Mouse (Mus musculus): Measurements from ENCODE around the gene Myf5. TPM values are rescaled to one million over a fixed set of nuclear protein-coding genes. Genes with fewer than 3 reads are reported as not detected.

Myf5 gene
- polyA plus RNA-seq (2015; fragmentation: Nextera tagmentation; extraction: Ambion mirVana), result 0.31 and 0.35 TPM in 2 replicates

GRCm38 (mm10) chr10:107485870-107486269 lies at the start of gene Myf5:
Gene Myf5 (minus strand): TSS chr10:107486134.
- Histone ChIP-seq H3K9me3 (replicated peaks) (no peaks in the 10 kb centered on the region), H3K27ac (no peak within 1 kb of the TSS), H3K9ac (no peak within 1 kb of the TSS), H3K27me3 (no peaks in the 10 kb centered on the region), H3K4me1 (replicated peaks) (no peaks in the 10 kb centered on the region), H3K4me3 (replicated peaks) (no peak within 1 kb of the TSS), H3K36me3 (no peaks in the 10 kb centered on the region), H3K4me2 (no peak within 1 kb of the TSS)
- WGBS (ENCODE audit: insufficient replicate concordance), result 58% methylated on average over 8 of the region's 8 CpGs
- DNase-seq, result no peak
- ATAC-seq (ENCODE audit: low read depth), result no peak

- no peak overlapping the region for H3K4me3 ChIP-seq (replicated peaks)
- H3K36me3 ChIP-seq, result no peaks in the 10 kb centered on the region
- no peak for DNase-seq
- WGBS (ENCODE audit: insufficient replicate concordance), result 35% methylated on average over 1 of the region's 1 CpGs
- no peaks in the 10 kb centered on the region for H3K9me3 ChIP-seq (replicated peaks)
- ATAC-seq (ENCODE audit: low read depth), result no peak
- H3K9ac ChIP-seq, result no peak overlapping the region
- no peaks in the 10 kb centered on the region for H3K4me1 ChIP-seq (replicated peaks)
- no peak overlapping the region for H3K27ac ChIP-seq
- no peaks in the 10 kb centered on the region for H3K27me3 ChIP-seq
- H3K4me2 ChIP-seq, result no peak overlapping the region
These were observed 42.8 kb upstream of the Myf5 start for GRCm38 (mm10) chr10:107528758-107529157.

GRCm38 (mm10) chr10:107519216-107519615 lies 33.3 kb upstream of the Myf5 start:
- Histone ChIP-seq H3K4me2 (no peak overlapping the region), H3K9ac (no peak overlapping the region), H3K27ac (no peak overlapping the region), H3K27me3 (no peaks in the 10 kb centered on the region), H3K36me3 (no peaks in the 10 kb centered on the region), H3K4me3 (replicated peaks) (no peak overlapping the region), H3K4me1 (replicated peaks) (no peaks in the 10 kb centered on the region), H3K9me3 (replicated peaks) (no peaks in the 10 kb centered on the region)
- DNase-seq (no peak), ATAC-seq (ENCODE audit: low read depth) (no peak)
- WGBS (ENCODE audit: insufficient replicate concordance), result 55% methylated on average over 5 of the region's 5 CpGs

- H3K4me3 ChIP-seq (replicated peaks), result no peak overlapping the region
- no peaks in the 10 kb centered on the region for H3K4me1 ChIP-seq (replicated peaks)
- H3K9me3 ChIP-seq (replicated peaks), result no peaks in the 10 kb centered on the region
- DNase-seq, result no peak
- no peak for ATAC-seq (ENCODE audit: low read depth)
- 65% methylated on average over 7 of the region's 7 CpGs for WGBS (ENCODE audit: insufficient replicate concordance)
- H3K27me3 ChIP-seq, result no peaks in the 10 kb centered on the region
- no peak overlapping the region for H3K9ac ChIP-seq
- H3K4me2 ChIP-seq, result no peak overlapping the region
- no peak overlapping the region for H3K27ac ChIP-seq
- H3K36me3 ChIP-seq, result no peaks in the 10 kb centered on the region
These were observed 30.7 kb upstream of the Myf5 start for GRCm38 (mm10) chr10:107516641-107517040.

- WGBS (ENCODE audit: insufficient replicate concordance), result 73% methylated on average over 7 of the region's 7 CpGs
- no peaks in the 10 kb centered on the region for H3K27me3 ChIP-seq
- no peaks in the 10 kb centered on the region for H3K4me1 ChIP-seq (replicated peaks)
- no peak for ATAC-seq (ENCODE audit: low read depth)
- H3K36me3 ChIP-seq, result no peaks in the 10 kb centered on the region
- no peak overlapping the region for H3K4me2 ChIP-seq
- no peak overlapping the region for H3K27ac ChIP-seq
- H3K4me3 ChIP-seq (replicated peaks), result no peak overlapping the region
- no peak overlapping the region for H3K9ac ChIP-seq
- no peak for DNase-seq
- H3K9me3 ChIP-seq (replicated peaks), result no peaks in the 10 kb centered on the region
These were observed 28.8 kb upstream of the Myf5 start for GRCm38 (mm10) chr10:107514735-107515134.

GRCm38 (mm10) chr10:107506397-107506796 lies 20.5 kb upstream of the Myf5 start:
- Histone ChIP-seq H3K4me2 (no peak overlapping the region), H3K27me3 (no peaks in the 10 kb centered on the region), H3K27ac (no peak overlapping the region), H3K9me3 (replicated peaks) (no peaks in the 10 kb centered on the region; the same call in 1 of the 2 replicates), H3K9ac (no peak overlapping the region), H3K36me3 (no peaks in the 10 kb centered on the region), H3K4me1 (replicated peaks) (no peaks in the 10 kb centered on the region), H3K4me3 (replicated peaks) (no peak overlapping the region)
- DNase-seq (no peak), ATAC-seq (ENCODE audit: low read depth) (no peak)
- 59% methylated on average over 2 of the region's 2 CpGs for WGBS (ENCODE audit: insufficient replicate concordance)

GRCm38 (mm10) chr10:107503430-107503829 lies 17.5 kb upstream of the Myf5 start:
- H3K27me3 ChIP-seq, result no peaks in the 10 kb centered on the region
- H3K4me1 ChIP-seq (replicated peaks), result no peaks in the 10 kb centered on the region
- no peaks in the 10 kb centered on the region for H3K36me3 ChIP-seq
- H3K27ac ChIP-seq, result no peak overlapping the region
- H3K9ac ChIP-seq, result no peak overlapping the region
- ATAC-seq (ENCODE audit: low read depth) (no peak), DNase-seq (no peak)
- no peak overlapping the region for H3K4me3 ChIP-seq (replicated peaks)
- no peaks in the 10 kb centered on the region; the same call in 1 of the 2 replicates for H3K9me3 ChIP-seq (replicated peaks)
- no peak overlapping the region for H3K4me2 ChIP-seq
- WGBS (ENCODE audit: insufficient replicate concordance), result 57% methylated on average over 4 of the region's 4 CpGs

- H3K4me3 ChIP-seq (replicated peaks), result no peak overlapping the region
- WGBS (ENCODE audit: insufficient replicate concordance), result 68% methylated on average over 7 of the region's 7 CpGs
- H3K27ac ChIP-seq, result no peak overlapping the region
- no peak for DNase-seq
- no peaks in the 10 kb centered on the region; the same call in 1 of the 2 replicates for H3K9me3 ChIP-seq (replicated peaks)
- H3K4me2 ChIP-seq, result no peak overlapping the region
- ATAC-seq (ENCODE audit: low read depth), result no peak
- H3K4me1 ChIP-seq (replicated peaks), result no peaks in the 10 kb centered on the region
- no peaks in the 10 kb centered on the region for H3K27me3 ChIP-seq
- H3K36me3 ChIP-seq, result no peaks in the 10 kb centered on the region
- H3K9ac ChIP-seq, result no peak overlapping the region
These were observed 16.3 kb upstream of the Myf5 start for GRCm38 (mm10) chr10:107502193-107502592.

GRCm38 (mm10) chr10:107499656-107500055 lies 13.7 kb upstream of the Myf5 start:
- Histone ChIP-seq H3K27ac (no peak overlapping the region), H3K36me3 (no peaks in the 10 kb centered on the region), H3K27me3 (no peaks in the 10 kb centered on the region), H3K9me3 (replicated peaks) (no peaks in the 10 kb centered on the region), H3K4me1 (replicated peaks) (no peaks in the 10 kb centered on the region), H3K4me3 (replicated peaks) (no peak overlapping the region), H3K9ac (no peak overlapping the region), H3K4me2 (no peak overlapping the region)
- DNase-seq (no peak), ATAC-seq (ENCODE audit: low read depth) (no peak)
- 65% methylated on average over 7 of the region's 7 CpGs for WGBS (ENCODE audit: insufficient replicate concordance)

GRCm38 (mm10) chr10:107496402-107496801 lies 10.5 kb upstream of the Myf5 start:
- no peak overlapping the region for H3K4me3 ChIP-seq (replicated peaks)
- H3K27ac ChIP-seq, result no peak overlapping the region
- no peaks in the 10 kb centered on the region for H3K4me1 ChIP-seq (replicated peaks)
- DNase-seq, result no peak
- no peaks in the 10 kb centered on the region for H3K9me3 ChIP-seq (replicated peaks)
- no peaks in the 10 kb centered on the region for H3K27me3 ChIP-seq
- no peak overlapping the region for H3K4me2 ChIP-seq
- no peak for ATAC-seq (ENCODE audit: low read depth)
- H3K9ac ChIP-seq, result no peak overlapping the region
- 38% methylated on average over 1 of the region's 1 CpGs for WGBS (ENCODE audit: insufficient replicate concordance)
- H3K36me3 ChIP-seq, result no peaks in the 10 kb centered on the region

GRCm38 (mm10) chr10:107494568-107494967 lies 8.6 kb upstream of the Myf5 start, which contains the start of gene Myf6:
Gene Myf6 (minus strand): TSS chr10:107494737.
- ATAC-seq (ENCODE audit: low read depth), result no peak
- Histone ChIP-seq H3K27ac (no peak within 1 kb of the TSS), H3K4me1 (replicated peaks) (no peaks in the 10 kb centered on the region), H3K9me3 (replicated peaks) (no peaks in the 10 kb centered on the region), H3K9ac (no peak within 1 kb of the TSS), H3K4me2 (no peak within 1 kb of the TSS), H3K36me3 (no peaks in the 10 kb centered on the region), H3K4me3 (replicated peaks) (no peak within 1 kb of the TSS), H3K27me3 (no peaks in the 10 kb centered on the region)
- no peak for DNase-seq
- 78% methylated on average over 6 of the region's 6 CpGs for WGBS (ENCODE audit: insufficient replicate concordance)

GRCm38 (mm10) chr10:107493580-107494474 lies 7.9 kb upstream of the Myf5 start:
- Histone ChIP-seq H3K36me3 (no peaks in the 10 kb centered on the region), H3K4me2 (no peak overlapping the region), H3K27me3 (no peaks in the 10 kb centered on the region), H3K4me1 (replicated peaks) (no peaks in the 10 kb centered on the region), H3K9ac (no peak overlapping the region), H3K9me3 (replicated peaks) (no peaks in the 10 kb centered on the region), H3K27ac (no peak overlapping the region), H3K4me3 (replicated peaks) (no peak overlapping the region)
- 39% methylated on average over 20 of the region's 20 CpGs for WGBS (ENCODE audit: insufficient replicate concordance)
- ATAC-seq (ENCODE audit: low read depth), result no peak
- no peak for DNase-seq
